ENCODE assay signal across 27 mouse cellular contexts in the genomic region with DNA sequence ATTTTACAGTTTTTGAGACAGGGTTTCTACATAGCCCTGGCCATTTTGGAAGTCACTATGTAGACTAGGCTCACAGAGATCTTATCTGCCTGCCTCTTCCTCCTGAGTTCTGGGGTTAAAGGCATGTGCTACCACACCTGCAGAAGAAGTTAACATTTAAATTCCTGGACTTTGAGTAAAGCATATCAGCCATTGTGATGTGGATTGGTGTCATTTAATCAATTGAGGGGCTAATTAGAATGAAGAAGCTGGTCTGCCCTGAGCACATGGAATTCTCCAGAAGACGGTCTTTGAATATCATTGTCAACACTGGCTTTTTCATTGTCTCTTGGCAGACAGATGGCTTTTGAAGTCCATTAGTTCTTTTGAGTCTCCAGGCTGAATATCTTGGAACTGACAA. TPM values are rescaled to one million over a fixed set of nuclear protein-coding genes. Genes with fewer than 3 reads are reported as not detected.
"Had no signal": no experiment of that assay in that cellular context is flagged by ENCODE, and none has a peak within 500 bp of the region (broad histone marks: within the 10 kb centered on the region; RNA-seq: fewer than 3 reads in every experiment).

No protein-coding gene starts in this region.

- H3K9ac ChIP-seq: heart, embryonic 13.5 days; heart, embryonic 15.5 days; hindbrain, embryonic 12.5 days; hindbrain, embryonic 14.5 days; intestine, embryonic 15.5 days; limb, embryonic 13.5 days; limb, embryonic 15.5 days; liver, embryonic 12.5 days; liver, embryonic 14.5 days had no signal

- H3K27ac ChIP-seq: gastrocnemius, adult 2 months; heart, adult 2 months; heart, embryonic 13.5 days; heart, embryonic 15.5 days; hindbrain, embryonic 10.5 days; hindbrain, embryonic 12.5 days; hindbrain, embryonic 14.5 days; intestine, embryonic 15.5 days; limb, embryonic 13.5 days; limb, embryonic 15.5 days; liver, embryonic 12.5 days; liver, embryonic 14.5 days had no signal

- H3K9me3 ChIP-seq: heart, embryonic 15.5 days; intestine, embryonic 15.5 days; limb, embryonic 13.5 days; limb, embryonic 15.5 days; liver, embryonic 12.5 days had no signal

- H3K4me3 ChIP-seq: gastrocnemius, adult 2 months; heart, adult 2 months; heart, embryonic 13.5 days; heart, embryonic 15.5 days; hindbrain, embryonic 10.5 days; hindbrain, embryonic 12.5 days; intestine, embryonic 15.5 days; limb, embryonic 13.5 days; limb, embryonic 15.5 days; liver, embryonic 12.5 days had no signal

- H3K27me3 ChIP-seq: heart, embryonic 13.5 days; heart, embryonic 15.5 days; hindbrain, embryonic 12.5 days; intestine, embryonic 15.5 days; limb, embryonic 13.5 days; limb, embryonic 15.5 days; liver, embryonic 12.5 days had no signal

- DNase-seq: gastrocnemius, adult 2 months; gastrocnemius, postnatal 10 days; gastrocnemius, postnatal 25 days; heart, adult 2 months; heart, postnatal 14 days; heart, postnatal 36 days; kidney, adult 18-20 months; kidney, adult 8-10 months; kidney, postnatal 14 days; kidney, postnatal 36 days; layer of hippocampus, adult 9-11 months; layer of hippocampus, postnatal 36 days; left cerebral cortex, postnatal 4 days had no signal

- H3K4me1 ChIP-seq: heart, embryonic 13.5 days; heart, embryonic 15.5 days; hindbrain, embryonic 10.5 days; hindbrain, embryonic 12.5 days; intestine, embryonic 15.5 days; limb, embryonic 13.5 days; limb, embryonic 15.5 days; liver, embryonic 12.5 days had no signal

- H3K36me3 ChIP-seq: heart, embryonic 13.5 days; heart, embryonic 15.5 days; hindbrain, embryonic 10.5 days; hindbrain, embryonic 12.5 days; intestine, embryonic 15.5 days; limb, embryonic 13.5 days; limb, embryonic 15.5 days; liver, embryonic 12.5 days had no signal

- H3K4me2 ChIP-seq: heart, embryonic 11.5 days; heart, embryonic 13.5 days; heart, embryonic 15.5 days; hindbrain, embryonic 12.5 days; hindbrain, embryonic 14.5 days; intestine, embryonic 15.5 days; limb, embryonic 13.5 days; limb, embryonic 15.5 days; liver, embryonic 12.5 days had no signal

- ATAC-seq: hindbrain, embryonic 16.5 days; inflammation-experienced regulatory T-cells, adult 6 months; intestine, embryonic 15.5 days; intestine, postnatal 0 days; liver, embryonic 12.5 days had no signal

RNA-seq across cellular contexts. Expression of gene Rab39, which starts 25.2 kb away (rescaled TPM):
- total RNA-seq: gastrocnemius, postnatal 25 days had no signal
- polyA plus RNA-seq: inflammation-experienced regulatory T-cells, adult 6 months had no signal
